Mouse (Mus musculus) C2C12 (cell line): ENCODE measurements around the gene Slc38a3. TPM values are rescaled to one million over a fixed set of nuclear protein-coding genes. Genes with fewer than 3 reads are reported as not detected.

Source experiments
- H3K27me3 ChIP-seq: one replicate; pipeline ENCODE4 v1.6.1; 2011; ENCODE audit not compliant: control insufficient read depth, insufficient read depth, insufficient read length
- H3K36me3 ChIP-seq: one replicate; pipeline ENCODE4 v1.6.1; 2011; ENCODE audit not compliant: control insufficient read depth, insufficient read depth
- H3K4me3 ChIP-seq: one replicate; pipeline ENCODE4 v1.5.1; 2011; ENCODE audit warnings: mild to moderate bottlenecking, control low read depth; ENCODE audit not compliant: poor library complexity, insufficient read depth, severe bottlenecking
- H3K79me2 ChIP-seq: one replicate; pipeline ENCODE4 v1.6.1; 2011; ENCODE audit not compliant: control insufficient read depth, insufficient read depth
- H3K79me3 ChIP-seq: one replicate; pipeline ENCODE4 v1.6.1; 2011; ENCODE audit warnings: low read depth, control low read depth
- H3ac ChIP-seq: one replicate; pipeline ENCODE3; 2011; ENCODE audit warnings: low read depth; ENCODE audit not compliant: control insufficient read depth, insufficient read length
- CEBPB ChIP-seq: IDR thresholded peaks from one replicate; pipeline ENCODE4 v1.6.1; 2011; ENCODE audit warnings: low read depth, mild to moderate bottlenecking, control low read depth, moderate library complexity
- CTCF ChIP-seq: IDR thresholded peaks from one replicate; pipeline ENCODE4 v1.5.1; 2011; ENCODE audit not compliant: control insufficient read depth, insufficient read depth, insufficient read length
- FOSL1 ChIP-seq: IDR thresholded peaks from one replicate; pipeline ENCODE4 v1.8.0; 2011; ENCODE audit warnings: mild to moderate bottlenecking, low read length; ENCODE audit not compliant: poor library complexity, insufficient read depth, severe bottlenecking
- MAX ChIP-seq: IDR thresholded peaks from one replicate; pipeline ENCODE4 v1.6.1; 2011; ENCODE audit warnings: mild to moderate bottlenecking, control low read depth
- MYOD1 ChIP-seq: IDR thresholded peaks from one replicate; pipeline ENCODE4 v1.6.1; 2011; ENCODE audit warnings: low read depth; ENCODE audit not compliant: control insufficient read depth, insufficient read length
- MYOG ChIP-seq: IDR thresholded peaks from one replicate; pipeline ENCODE4 v1.6.1; 2011; ENCODE audit not compliant: control insufficient read depth, insufficient read length; ENCODE audit errors: extremely low read depth
- USF1 ChIP-seq: IDR thresholded peaks from one replicate; pipeline ENCODE4 v1.6.1; 2011; ENCODE audit warnings: low read depth, mild to moderate bottlenecking, control low read depth, moderate library complexity
- polyA plus RNA-seq: library from polyadenylated mRNA; unstranded; fragments of >200 nt; fragmentation: generic; extraction: Trizol; gene quantifications from one replicate; pipeline ENCODE4 v1.2.1, GENCODE M21; 2012; ENCODE audit warnings: missing spikeins

Slc38a3 gene
- polyA plus RNA-seq, 1 experiment = 0.01 TPM

- Histone ChIP-seq H3K27me3 (no peaks in the 10 kb centered on the region), H3ac (peak overlapping the region; percentile 27), H3K36me3 (peaks cover 18% of the 10 kb centered on the region), H3K79me2 (peaks cover 90% of the 10 kb centered on the region), H3K4me3 (no peak overlapping the region), H3K79me3 (peaks cover 64% of the 10 kb centered on the region)
- TF ChIP-seq MYOG = no peak
- no peak for TF ChIP-seq USF1
- TF ChIP-seq CEBPB = no peak
- TF ChIP-seq MYOD1 = no peak
- TF ChIP-seq FOSL1 = no peak
- TF ChIP-seq CTCF = no peak
- no peak for TF ChIP-seq MAX
Observed at GRCm38 (mm10) chr9:107624951-107625350, 44.4 kb downstream of the Slc38a3 start.

GRCm38 (mm10) chr9:107624539-107624938 is 44.8 kb downstream of the Slc38a3 start:
- peak overlapping the region; percentile 27 for H3ac ChIP-seq
- H3K4me3 ChIP-seq = no peak overlapping the region
- TF ChIP-seq MYOD1 (no peak), MAX (no peak), USF1 (no peak), CTCF (no peak), FOSL1 (no peak), CEBPB (no peak), MYOG (no peak)
- no peaks in the 10 kb centered on the region for H3K27me3 ChIP-seq
- H3K79me2 ChIP-seq = peaks cover 85% of the 10 kb centered on the region
- H3K36me3 ChIP-seq = peaks cover 18% of the 10 kb centered on the region
- H3K79me3 ChIP-seq = peaks cover 60% of the 10 kb centered on the region

GRCm38 (mm10) chr9:107620954-107621353 is 48.4 kb downstream of the Slc38a3 start:
- no peak overlapping the region for H3K4me3 ChIP-seq
- H3K79me3 ChIP-seq = peaks cover 36% of the 10 kb centered on the region
- no peak for TF ChIP-seq FOSL1
- TF ChIP-seq CTCF = no peak
- no peak for TF ChIP-seq CEBPB
- TF ChIP-seq MYOG = no peak
- TF ChIP-seq MAX = no peak
- no peak overlapping the region for H3ac ChIP-seq
- H3K36me3 ChIP-seq = peaks cover 49% of the 10 kb centered on the region
- H3K79me2 ChIP-seq = peaks cover 60% of the 10 kb centered on the region
- no peaks in the 10 kb centered on the region for H3K27me3 ChIP-seq

GRCm38 (mm10) chr9:107619546-107619879 is 49.8 kb downstream of the Slc38a3 start:
- Histone ChIP-seq H3ac (no peak overlapping the region), H3K27me3 (no peaks in the 10 kb centered on the region), H3K36me3 (peaks cover 59% of the 10 kb centered on the region), H3K4me3 (no peak overlapping the region), H3K79me2 (peaks cover 46% of the 10 kb centered on the region), H3K79me3 (peaks cover 22% of the 10 kb centered on the region)
- TF ChIP-seq MAX (no peak), CTCF (no peak), FOSL1 (peak; percentile 18), USF1 (no peak), CEBPB (no peak), MYOG (no peak)

- Histone ChIP-seq H3K4me3 (no peak overlapping the region), H3K36me3 (peaks cover 57% of the 10 kb centered on the region), H3K27me3 (no peaks in the 10 kb centered on the region), H3ac (no peak overlapping the region), H3K79me3 (peaks cover 17% of the 10 kb centered on the region), H3K79me2 (peaks cover 40% of the 10 kb centered on the region)
- TF ChIP-seq USF1 = peak; percentile 71
- no peak for TF ChIP-seq MYOG
Observed at GRCm38 (mm10) chr9:107618778-107619545, 50.4 kb downstream of the Slc38a3 start.

- H3K36me3 ChIP-seq = peaks cover 58% of the 10 kb centered on the region
Observed at GRCm38 (mm10) chr9:107618098-107618497, 51.2 kb downstream of the Slc38a3 start.

More at GRCm38 (mm10) chr9:107618098-107618497, 51.2 kb downstream of the Slc38a3 start:
- H3K79me3 ChIP-seq = peaks cover 8% of the 10 kb centered on the region
- no peak overlapping the region for H3ac ChIP-seq
- no peak overlapping the region for H3K4me3 ChIP-seq
- TF ChIP-seq MAX (no peak), CEBPB (no peak), CTCF (no peak), MYOD1 (no peak), FOSL1 (no peak), MYOG (no peak), USF1 (no peak)
- H3K27me3 ChIP-seq = no peaks in the 10 kb centered on the region
- H3K79me2 ChIP-seq = peaks cover 32% of the 10 kb centered on the region
